Mouse (Mus musculus) hindbrain, embryonic 15.5 days (tissue): ENCODE data around the gene Trim15. TPM values are rescaled to one million over a fixed set of nuclear protein-coding genes. Genes with fewer than 3 reads are reported as not detected.

Experiments
- polyA plus RNA-seq: library from polyadenylated mRNA; unstranded; fragments of >200 nt; fragmentation: Nextera tagmentation; extraction: Ambion mirVana; gene quantifications from 2 replicates; pipeline ENCODE4 v1.2.1, GENCODE M21; 2015

The Trim15 gene
- polyA plus RNA-seq, 1 experiment from 2014 or later, result 0.83 TPM

Other genes with a start within 250 kb of the Trim15 start
- gene H2-M9, start 224.5 kb downstream of the Trim15 start, polyA plus RNA-seq, result not detected in 2 replicates
- gene H2-M1, start 195.0 kb downstream of the Trim15 start, polyA plus RNA-seq, result not detected in 2 replicates
- gene H2-M10.5, start 94.3 kb downstream of the Trim15 start, polyA plus RNA-seq, result not detected in 2 replicates
- not detected in 2 replicates for gene H2-M10.6, start 55.0 kb downstream of the Trim15 start, polyA plus RNA-seq
- 49.9 and 50.8 TPM in 2 replicates for gene Trim26, start 30.1 kb downstream of the Trim15 start, polyA plus RNA-seq
- gene Trim10, start 2.4 kb upstream of the Trim15 start, polyA plus RNA-seq, result 1.4 and 1.7 TPM in 2 replicates
- gene Trim40, start 22.9 kb upstream of the Trim15 start, polyA plus RNA-seq, result 0.06 and 0.14 TPM in 2 replicates
- gene Trim31, start 30.9 kb upstream of the Trim15 start, polyA plus RNA-seq, result not detected in 2 replicates
- 1.5 and 1.7 TPM in 2 replicates for gene Rnf39, start 75.7 kb upstream of the Trim15 start, polyA plus RNA-seq
- 154 and 168 TPM in 2 replicates for gene Ppp1r11, start 84.5 kb upstream of the Trim15 start, polyA plus RNA-seq
- gene Znrd1, start 91.3 kb upstream of the Trim15 start, polyA plus RNA-seq, result 55.2 and 55.6 TPM in 2 replicates
- 5.4 and 5.8 TPM in 2 replicates for gene Znrd1as, start 91.4 kb upstream of the Trim15 start, polyA plus RNA-seq
- gene 2410137M14Rik, start 114.0 kb upstream of the Trim15 start, polyA plus RNA-seq, result 0.30 and 0.38 TPM in 2 replicates
- gene H2-M5, start 122.3 kb upstream of the Trim15 start, polyA plus RNA-seq, result 2.5 and 3.1 TPM in 2 replicates
- 222 and 250 TPM in 2 replicates for gene Zfp57, start 134.0 kb upstream of the Trim15 start, polyA plus RNA-seq
- 2.3 TPM in 2 replicates for gene Mog, start 156.2 kb upstream of the Trim15 start, polyA plus RNA-seq
- 85.2 and 86.0 TPM in 2 replicates for gene Gabbr1, start 178.8 kb upstream of the Trim15 start, polyA plus RNA-seq
- 0.08 TPM in 1 of 2 replicates, not detected in the other for gene Olfr90, start 221.3 kb upstream of the Trim15 start, polyA plus RNA-seq
- gene Olfr91, start 231.1 kb upstream of the Trim15 start, polyA plus RNA-seq, result not detected in 2 replicates